Mouse (Mus musculus) cerebellum, adult 2 months (tissue): ENCODE results near the gene Tmc3.

Source experiments
- CTCF ChIP-seq: fragments of 200-500 bp; IDR thresholded peaks from 2 replicates; pipeline ENCODE4 v1.5.1; 2011; ENCODE audit warnings: low read depth, mild to moderate bottlenecking, control low read depth, low read length, moderate library complexity, borderline replicate concordance; ENCODE audit not compliant: insufficient read depth
- POLR2A ChIP-seq: fragments of 200-500 bp; IDR thresholded peaks from 2 replicates; pipeline ENCODE4 v1.6.1; 2011; ENCODE audit warnings: low read length, control low read depth, borderline replicate concordance; ENCODE audit not compliant: insufficient read depth

- TF ChIP-seq CTCF (peak; percentile 42; the same call in 1 of the 2 replicates), POLR2A (no peak)
Measured at GRCm38 (mm10) chr7:83549951-83550407, 34.7 kb upstream of the Tmc3 start.
